In the genomic region with DNA sequence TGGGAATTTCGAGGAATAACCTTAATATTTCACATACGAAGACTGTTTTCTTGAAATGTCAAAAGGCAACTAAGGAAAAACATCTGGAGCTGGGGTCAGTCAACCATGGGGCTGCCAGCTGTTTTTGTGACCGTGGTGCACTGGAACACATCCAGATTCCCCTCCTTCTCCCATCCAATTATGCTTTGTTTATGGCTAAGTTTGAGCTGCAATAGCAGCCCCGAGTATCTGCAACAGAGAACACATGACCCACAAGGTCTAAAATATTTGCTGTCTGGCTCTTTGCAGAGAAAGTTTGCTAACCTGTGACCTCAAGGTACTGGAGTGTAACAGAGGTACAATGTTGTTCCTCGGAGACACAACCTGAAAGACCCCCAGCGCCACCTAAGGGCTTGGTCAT, we compare ENCODE assay signal across 13 mouse cellular contexts.
DNase-seq lines count a peak whose midpoint lies in the region; ATAC-seq and TF ChIP-seq lines count a peak whose summit lies in the region.
"Had no signal": no experiment of that assay in that cellular context is flagged by ENCODE, and none has a peak within 500 bp of the region (broad histone marks: within the 10 kb centered on the region; RNA-seq: fewer than 3 reads in every experiment).

No protein-coding gene starts in this region.

- DNase-seq in heart, adult 11 months: peak; percentile 62
- no peak for DNase-seq in heart, postnatal 36 days
- DNase-seq in lung, embryonic 14.5 days: peak; percentile 83
- no peak for DNase-seq in lung, adult 2 months
- DNase-seq in kidney, postnatal 4 days: peak; percentile 60 to 71
- peak; percentile 27 for DNase-seq in thymus, postnatal 0 days (ENCODE audit: low spot score)
- DNase-seq in ovary, postnatal 14 days (ENCODE audit: low spot score): no peak
- DNase-seq in layer of hippocampus, postnatal 36 days: no peak
- DNase-seq: cerebellum, postnatal 14 days; heart, postnatal 14 days; spleen, adult 18-20 months had no signal

- TF ChIP-seq POLR2A in lung, adult 2 months (IDR thresholded peaks at IDR 0.05; ENCODE audit: borderline replicate concordance, extremely low read depth, low read depth, low read length): no peak

- no peak overlapping the region for H3K4me3 ChIP-seq in lung, embryonic 14.5 days (ENCODE audit: low read depth, low read length)
- H3K4me3 ChIP-seq in lung, adult 2 months (replicated peaks; ENCODE audit: extremely low read depth, low read depth, low read length): no peak overlapping the region
- H3K4me3 ChIP-seq: limb, embryonic 13.5 days had no signal

- H3K4me1 ChIP-seq in lung, embryonic 14.5 days (ENCODE audit: insufficient read depth): no peaks in the 10 kb centered on the region
- no peaks in the 10 kb centered on the region for H3K4me1 ChIP-seq in lung, adult 2 months (ENCODE audit: control insufficient read depth, insufficient read depth, low read length)

- H3K4me2 ChIP-seq in lung, embryonic 14.5 days: no peak overlapping the region
- H3K4me2 ChIP-seq: limb, embryonic 13.5 days had no signal

- H3K36me3 ChIP-seq in lung, embryonic 14.5 days (ENCODE audit: insufficient read depth): no peaks in the 10 kb centered on the region
- H3K36me3 ChIP-seq: limb, embryonic 13.5 days had no signal

- ATAC-seq in lung, embryonic 14.5 days (ENCODE audit: insufficient read depth): peak; percentile 85; the same call in 1 of the 2 replicates
- ATAC-seq: forebrain, embryonic 16.5 days had no signal

- no peaks in the 10 kb centered on the region for H3K9me3 ChIP-seq in lung, embryonic 14.5 days (ENCODE audit: low read depth, low read length)
- H3K9me3 ChIP-seq: limb, embryonic 13.5 days had no signal

- 29% methylated on average over 6 of the region's 6 CpGs for WGBS in lung, embryonic 14.5 days
- 63% methylated on average over 6 of the region's 6 CpGs for WGBS in lung, adult 2 months

- no peaks in the 10 kb centered on the region for H3K27me3 ChIP-seq in lung, embryonic 14.5 days (ENCODE audit: insufficient read depth, low read length)
- H3K27me3 ChIP-seq: limb, embryonic 13.5 days had no signal

- no peak overlapping the region for H3K9ac ChIP-seq in lung, embryonic 14.5 days
- H3K9ac ChIP-seq: limb, embryonic 13.5 days had no signal

- intact Hi-C loops in heart, postnatal 36 days (cut with DNase I): no loop called here

- TF ChIP-seq CTCF in lung, embryonic 14.5 days (IDR thresholded peaks at IDR 0.05; ENCODE audit: low read depth): no peak
- no peak for TF ChIP-seq CTCF in lung, adult 2 months (IDR thresholded peaks at IDR 0.05; ENCODE audit: insufficient read depth, low read length)

- H3K27ac ChIP-seq in lung, embryonic 14.5 days (ENCODE audit: low read depth): no peak overlapping the region
- H3K27ac ChIP-seq: limb, embryonic 13.5 days had no signal

Comparison
In these comparisons a context has a peak if more than half of its experiments do, and no peak if none do; other contexts are left out.
1. DNase-seq: peak in heart, adult 11 months (single experiment), lung, embryonic 14.5 days (single experiment), kidney, postnatal 4 days (2 of 2) and thymus, postnatal 0 days (single experiment); none in heart, postnatal 36 days (0 of 2), lung, adult 2 months (single experiment), ovary, postnatal 14 days (single experiment) and layer of hippocampus, postnatal 36 days (0 of 2).